Mouse (Mus musculus) megakaryocyte-erythroid progenitor cell, adult 5-6 weeks (primary cell): ENCODE measurements around the gene Nos1. TPM values are rescaled to one million over a fixed set of nuclear protein-coding genes. Genes with fewer than 3 reads are reported as not detected.
A peak's percentile ranks its signal among the peaks of the same experiment; 100 is the strongest.

Experiments used
- ATAC-seq: replicated peaks from 2 replicates; pipeline ENCODE4 v1.8.0; 2016; ENCODE audit warnings: mild to moderate bottlenecking, inconsistent platforms; ENCODE audit not compliant: severe bottlenecking, poor library complexity, low FRiP score, low TSS enrichment
- total RNA-seq, 2 experiments: library from RNA; stranded (forward) in 1 of 2; stranded (reverse) in 1 of 2; fragments of 200-1000, 215-1000 nt in 1 of 2; fragments of >200 nt in 1 of 2; fragmentation: Nextera tagmentation in 1 of 2; gene quantifications; 2 replicates each; pipeline ENCODE4 v1.2.3; 2014 to 2017

The Nos1 gene
- total RNA-seq, 2 experiments from 2014 or later: not detected

GRCm38 (mm10) chr5:117987891-117988290 is 207.1 kb downstream of the Nos1 start:
- ATAC-seq: no peak

DNA sequence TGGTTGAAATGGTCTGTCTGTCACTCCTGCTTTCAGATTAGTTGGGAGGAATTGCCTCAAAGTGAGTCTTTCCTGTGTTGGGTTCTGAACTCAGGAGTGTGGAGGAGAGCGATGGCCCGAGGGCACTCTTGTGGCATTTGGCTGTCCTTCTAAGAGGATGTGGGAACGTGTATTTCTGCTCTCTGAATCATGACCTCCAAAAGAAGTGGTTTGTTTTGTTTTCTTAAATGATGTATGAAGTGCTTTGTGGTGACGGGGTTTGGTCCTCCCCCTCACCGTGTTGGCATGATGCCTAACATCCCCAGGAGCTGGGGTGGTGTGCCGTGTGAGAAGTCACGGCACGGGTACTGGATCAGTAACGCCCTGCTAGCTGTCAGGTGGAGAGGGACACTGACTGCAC is 207.5 kb downstream of the Nos1 start:
- no peak for ATAC-seq

GRCm38 (mm10) chr5:117989773-117990172 is 208.9 kb downstream of the Nos1 start:
- no peak for ATAC-seq

GRCm38 (mm10) chr5:117990957-117991356 is 210.1 kb downstream of the Nos1 start:
- ATAC-seq: no peak

GRCm38 (mm10) chr5:117993550-117993949 is 212.7 kb downstream of the Nos1 start:
- no peak for ATAC-seq

- ATAC-seq: no peak
These were observed 214.6 kb downstream of the Nos1 start for GRCm38 (mm10) chr5:117995372-117995901.

- no peak for ATAC-seq
These were observed 215.1 kb downstream of the Nos1 start for GRCm38 (mm10) chr5:117995911-117996310.

- no peak for ATAC-seq
These were observed 215.7 kb downstream of the Nos1 start for GRCm38 (mm10) chr5:117996581-117996980.

DNA sequence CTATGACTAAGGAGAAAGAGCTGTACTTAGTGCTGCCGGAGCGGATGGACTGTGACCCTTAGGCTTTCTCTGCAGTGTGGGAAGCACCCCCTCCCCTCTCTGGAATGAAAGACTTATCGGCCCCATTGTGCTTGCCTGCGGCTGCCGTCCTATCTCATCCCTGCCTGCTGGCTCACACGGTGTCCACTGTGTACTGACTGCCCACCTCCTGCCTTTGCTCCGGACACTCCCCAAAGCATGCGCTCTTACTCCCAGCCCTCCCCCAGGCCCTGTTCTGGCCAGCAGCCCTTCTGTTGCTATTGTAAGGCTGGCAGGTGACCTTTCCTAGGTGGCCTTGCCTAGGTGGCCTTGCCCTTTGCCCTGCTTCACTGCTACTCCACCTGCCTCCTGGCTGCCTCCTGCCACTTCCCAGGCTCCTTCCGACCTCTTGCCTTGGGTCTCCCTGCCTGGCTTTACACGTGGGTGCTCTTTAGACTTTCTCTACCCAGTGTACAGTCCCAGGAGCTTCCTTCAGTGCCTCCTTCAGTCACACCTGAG is 216.7 kb downstream of the Nos1 start:
- no peak for ATAC-seq

DNA sequence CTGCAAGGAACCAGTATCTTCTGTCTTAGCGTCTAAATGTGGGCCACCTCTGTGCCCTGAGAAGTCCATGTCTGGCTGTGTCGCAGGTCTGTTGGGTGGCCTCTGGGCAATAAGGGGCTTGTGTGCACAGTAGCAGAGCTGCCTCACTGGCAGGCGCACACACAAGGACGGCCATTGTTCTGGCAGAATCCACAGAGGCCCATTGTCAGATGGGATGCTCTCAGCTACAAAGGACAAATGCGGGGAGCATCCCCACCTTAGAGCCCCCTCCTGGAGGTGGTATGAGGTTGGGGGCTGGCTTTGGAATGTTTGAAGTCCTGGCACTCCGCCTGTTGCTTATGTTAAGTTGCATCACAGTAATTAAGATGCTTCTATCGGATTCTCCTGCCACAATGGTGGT is 218.2 kb downstream of the Nos1 start:
- ATAC-seq: no peak

DNA sequence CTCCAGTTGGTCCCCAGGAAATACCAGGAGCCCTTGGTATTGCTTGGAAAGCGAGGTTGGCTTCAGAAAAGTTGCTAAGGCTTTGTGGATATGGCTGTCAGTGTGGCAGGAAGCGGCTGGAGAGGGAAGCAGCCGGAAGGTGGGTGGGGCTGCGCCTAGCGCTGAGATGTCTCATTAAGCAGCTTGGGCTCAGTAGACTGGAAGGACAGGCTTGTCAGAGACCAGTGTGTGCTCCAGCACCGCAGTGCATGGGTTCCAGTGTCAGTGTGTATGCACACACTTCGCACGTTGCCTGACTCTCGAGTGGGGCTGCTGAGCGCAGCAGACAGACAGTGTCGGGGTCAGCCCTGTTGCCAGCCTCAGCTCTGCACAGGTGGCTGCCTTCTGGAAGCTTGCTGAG is 218.8 kb downstream of the Nos1 start:
- ATAC-seq: no peak

DNA sequence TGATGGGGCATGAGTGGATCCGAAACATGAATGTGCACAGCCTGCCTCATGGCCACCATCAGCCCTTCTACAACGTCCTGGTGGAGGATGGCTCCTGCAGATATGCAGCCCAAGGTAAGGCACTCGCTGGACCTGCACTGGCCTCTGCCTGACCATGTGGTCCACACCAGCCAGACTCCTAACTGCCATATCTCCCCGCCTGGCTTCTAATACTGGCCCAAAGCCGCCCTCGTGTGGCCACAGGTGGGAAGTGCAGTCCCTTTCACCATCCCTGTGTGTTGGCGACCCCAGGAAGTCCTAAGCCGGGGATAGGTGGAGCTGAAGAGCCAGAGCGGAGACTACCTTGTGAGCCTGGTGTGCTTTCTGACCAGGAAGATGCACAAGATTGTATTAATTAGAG is 221.2 kb downstream of the Nos1 start:
- peak; percentile 68 for ATAC-seq

DNA sequence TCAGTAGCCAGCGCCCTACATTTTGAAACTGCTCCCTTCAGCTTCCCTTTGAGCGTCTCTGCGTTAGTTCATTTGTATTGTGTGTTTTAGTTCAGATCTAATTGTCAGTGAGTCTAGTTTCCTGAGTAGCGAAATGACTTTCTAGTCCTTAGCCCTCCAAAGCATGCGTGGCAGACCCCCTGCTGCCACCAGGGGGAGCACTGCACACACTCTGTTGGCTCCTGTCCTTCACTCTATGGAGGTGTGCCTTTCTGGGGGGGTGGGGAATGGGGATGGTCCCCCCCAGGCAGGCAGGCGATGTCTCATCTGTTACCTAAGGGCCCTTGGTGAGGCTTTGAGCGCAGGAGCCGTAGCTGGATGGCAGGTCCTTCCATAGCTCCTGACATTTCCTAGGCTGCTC is 223.8 kb downstream of the Nos1 start:
- peak; percentile 60 for ATAC-seq

- no peak for ATAC-seq
These were observed 224.9 kb downstream of the Nos1 start for GRCm38 (mm10) chr5:118005728-118006127.

GRCm38 (mm10) chr5:118008344-118008743 is 227.5 kb downstream of the Nos1 start:
- no peak for ATAC-seq

Other genes with a start within 250 kb of the Nos1 start
- gene Fbxo21, start 195.7 kb downstream of the Nos1 start, total RNA-seq (2014; fragmentation: Nextera tagmentation): 4.1 and 5.4 TPM in 2 replicates
- 6.9 and 8.5 TPM in 2 replicates for gene Fbxo21, start 195.7 kb downstream of the Nos1 start, total RNA-seq (2017)
- not detected in 2 replicates for gene Tesc, start 246.7 kb downstream of the Nos1 start, total RNA-seq (2014; fragmentation: Nextera tagmentation)
- gene Tesc, start 246.7 kb downstream of the Nos1 start, total RNA-seq (2017): not detected in 2 replicates